Mouse (Mus musculus): ENCODE measurements around the gene Sec23a. TPM values are rescaled to one million over a fixed set of nuclear protein-coding genes. Genes with fewer than 3 reads are reported as not detected.
A peak's percentile ranks its signal among the peaks of the same experiment; 100 is the strongest.
"Not testable (repeated sequence)": the region's sequence is repeated elsewhere in the genome, so short reads cannot be mapped to it uniquely, and the experiment has no call there.

The Sec23a gene
- polyA plus RNA-seq (2014; fragmentation: Nextera tagmentation; extraction: Ambion mirVana): 76.0 and 76.5 TPM in 2 replicates

- no peaks in the 10 kb centered on the region for H3K36me3 ChIP-seq (ENCODE audit: control insufficient read depth, insufficient read depth, low read length)
- H3K27ac ChIP-seq (ENCODE audit: low read depth, low read length): peak within 1 kb of the TSS; percentile 64
- H3K4me1 ChIP-seq (replicated peaks; ENCODE audit: control insufficient read depth, insufficient read depth, low read length): peaks cover 2% of the 10 kb centered on the region; the same call in 1 of the 2 replicates
- H3K4me3 ChIP-seq (ENCODE audit: low read depth, low read length): peak within 1 kb of the TSS; percentile 64
- no peaks in the 10 kb centered on the region for H3K9me3 ChIP-seq (ENCODE audit: control insufficient read depth, low read length)
- DNase-seq (ENCODE audit: low spot score) (peak; percentile 99), ATAC-seq (replicated peaks; ENCODE audit: low FRiP score) (peak; percentile 96)
- peak within 1 kb of the TSS; percentile 77 for H3K9ac ChIP-seq (ENCODE audit: low read length)
- WGBS: under 1% methylated on average over 48 of the region's 48 CpGs
- peak within 1 kb of the TSS; percentile 70 for H3K4me2 ChIP-seq (ENCODE audit: low read depth, low read length, severe bottlenecking)
- no peaks in the 10 kb centered on the region for H3K27me3 ChIP-seq (ENCODE audit: control insufficient read depth, insufficient read depth, low read length)
Observed at GRCm38 (mm10) chr12:59011844-59012709, at the start of gene Sec23a. Gene Sec23a, minus strand, starts transcription at chr12:59012017.

- Histone ChIP-seq H3K4me1 (replicated peaks; ENCODE audit: control insufficient read depth, insufficient read depth, low read length) (peaks cover 3% of the 10 kb centered on the region; the same call in 1 of the 2 replicates), H3K9me3 (ENCODE audit: control insufficient read depth, low read length) (no peaks in the 10 kb centered on the region), H3K36me3 (ENCODE audit: control insufficient read depth, insufficient read depth, low read length) (no peaks in the 10 kb centered on the region), H3K9ac (ENCODE audit: low read length) (peak within 1 kb of the TSS; percentile 83), H3K4me2 (ENCODE audit: low read depth, low read length, severe bottlenecking) (peak within 1 kb of the TSS; percentile 80), H3K27ac (ENCODE audit: low read depth, low read length) (peak within 1 kb of the TSS; percentile 73; the same call in 1 of the 2 replicates), H3K4me3 (ENCODE audit: low read depth, low read length) (peak within 1 kb of the TSS; percentile 80), H3K27me3 (ENCODE audit: control insufficient read depth, insufficient read depth, low read length) (no peaks in the 10 kb centered on the region)
- peak; percentile 98 for ATAC-seq (replicated peaks; ENCODE audit: low FRiP score)
- peak; percentile 88 for DNase-seq (ENCODE audit: low spot score)
- under 1% methylated on average over 49 of the region's 49 CpGs for WGBS
Observed at GRCm38 (mm10) chr12:59060993-59061595, 49.3 kb upstream of the Sec23a start, which contains the start of gene Trappc6b. Gene Trappc6b, minus strand, starts transcription at chr12:59061472.

- Histone ChIP-seq H3K36me3 (ENCODE audit: control insufficient read depth, insufficient read depth, low read length) (no peaks in the 10 kb centered on the region), H3K4me3 (ENCODE audit: low read depth, low read length) (peak overlapping the region; percentile 80), H3K27me3 (ENCODE audit: control insufficient read depth, insufficient read depth, low read length) (no peaks in the 10 kb centered on the region), H3K4me1 (replicated peaks; ENCODE audit: control insufficient read depth, insufficient read depth, low read length) (peaks cover 3% of the 10 kb centered on the region; the same call in 1 of the 2 replicates), H3K9me3 (ENCODE audit: control insufficient read depth, low read length) (no peaks in the 10 kb centered on the region), H3K9ac (ENCODE audit: low read length) (peak overlapping the region; percentile 83), H3K4me2 (ENCODE audit: low read depth, low read length, severe bottlenecking) (peak overlapping the region; percentile 80), H3K27ac (ENCODE audit: low read depth, low read length) (no peak overlapping the region)
- DNase-seq (ENCODE audit: low spot score) (no peak), ATAC-seq (replicated peaks; ENCODE audit: low FRiP score) (no peak)
- 71% methylated on average over 4 of the region's 4 CpGs for WGBS
Observed at GRCm38 (mm10) chr12:59060322-59060721, 48.5 kb upstream of the Sec23a start.

GRCm38 (mm10) chr12:59058242-59058641, 46.4 kb upstream of the Sec23a start:
- H3K4me2 ChIP-seq (ENCODE audit: low read depth, low read length, severe bottlenecking); H3K27ac ChIP-seq (ENCODE audit: low read depth, low read length); ATAC-seq (replicated peaks; ENCODE audit: low FRiP score); H3K27me3 ChIP-seq (ENCODE audit: control insufficient read depth, insufficient read depth, low read length); H3K4me1 ChIP-seq (replicated peaks; ENCODE audit: control insufficient read depth, insufficient read depth, low read length); H3K9ac ChIP-seq (ENCODE audit: low read length); H3K4me3 ChIP-seq (ENCODE audit: low read depth, low read length); H3K9me3 ChIP-seq (ENCODE audit: control insufficient read depth, low read length); DNase-seq (ENCODE audit: low spot score); H3K36me3 ChIP-seq (ENCODE audit: control insufficient read depth, insufficient read depth, low read length): not testable (repeated sequence)
- 85% methylated on average over 5 of the region's 5 CpGs for WGBS

- DNase-seq (ENCODE audit: low spot score) (no peak), ATAC-seq (replicated peaks; ENCODE audit: low FRiP score) (no peak)
- H3K9me3 ChIP-seq (ENCODE audit: control insufficient read depth, low read length): no peaks in the 10 kb centered on the region
- no peak overlapping the region for H3K9ac ChIP-seq (ENCODE audit: low read length)
- H3K4me1 ChIP-seq (replicated peaks; ENCODE audit: control insufficient read depth, insufficient read depth, low read length): peaks cover 3% of the 10 kb centered on the region; the same call in 1 of the 2 replicates
- H3K27ac ChIP-seq (ENCODE audit: low read depth, low read length): no peak overlapping the region
- WGBS: 98% methylated on average over 11 of the region's 11 CpGs
- no peak overlapping the region for H3K4me2 ChIP-seq (ENCODE audit: low read depth, low read length, severe bottlenecking)
- H3K36me3 ChIP-seq (ENCODE audit: control insufficient read depth, insufficient read depth, low read length): no peaks in the 10 kb centered on the region
- H3K4me3 ChIP-seq (ENCODE audit: low read depth, low read length): no peak overlapping the region
- H3K27me3 ChIP-seq (ENCODE audit: control insufficient read depth, insufficient read depth, low read length): no peaks in the 10 kb centered on the region
Observed at GRCm38 (mm10) chr12:59056222-59056621, 44.4 kb upstream of the Sec23a start.

- ATAC-seq (replicated peaks; ENCODE audit: low FRiP score) (no peak), DNase-seq (ENCODE audit: low spot score) (no peak)
- Histone ChIP-seq H3K36me3 (ENCODE audit: control insufficient read depth, insufficient read depth, low read length) (no peaks in the 10 kb centered on the region), H3K4me1 (replicated peaks; ENCODE audit: control insufficient read depth, insufficient read depth, low read length) (peaks cover 3% of the 10 kb centered on the region; the same call in 1 of the 2 replicates), H3K9me3 (ENCODE audit: control insufficient read depth, low read length) (no peaks in the 10 kb centered on the region), H3K27ac (ENCODE audit: low read depth, low read length) (no peak overlapping the region), H3K4me3 (ENCODE audit: low read depth, low read length) (no peak overlapping the region), H3K27me3 (ENCODE audit: control insufficient read depth, insufficient read depth, low read length) (no peaks in the 10 kb centered on the region), H3K9ac (ENCODE audit: low read length) (no peak overlapping the region), H3K4me2 (ENCODE audit: low read depth, low read length, severe bottlenecking) (no peak overlapping the region)
- WGBS: 88% methylated on average over 4 of the region's 4 CpGs
Observed at GRCm38 (mm10) chr12:59055196-59055850, 43.5 kb upstream of the Sec23a start.

- no peaks in the 10 kb centered on the region; the same call in 1 of the 2 replicates for H3K36me3 ChIP-seq (ENCODE audit: control insufficient read depth, insufficient read depth, low read length)
- no peak overlapping the region for H3K4me3 ChIP-seq (ENCODE audit: low read depth, low read length)
- no peaks in the 10 kb centered on the region for H3K4me1 ChIP-seq (replicated peaks; ENCODE audit: control insufficient read depth, insufficient read depth, low read length)
- H3K27me3 ChIP-seq (ENCODE audit: control insufficient read depth, insufficient read depth, low read length): no peaks in the 10 kb centered on the region
- no peak for ATAC-seq (replicated peaks; ENCODE audit: low FRiP score)
- no peak for DNase-seq (ENCODE audit: low spot score)
- H3K27ac ChIP-seq (ENCODE audit: low read depth, low read length): no peak overlapping the region
- H3K9ac ChIP-seq (ENCODE audit: low read length): no peak overlapping the region
- H3K9me3 ChIP-seq (ENCODE audit: control insufficient read depth, low read length): no peaks in the 10 kb centered on the region
- H3K4me2 ChIP-seq (ENCODE audit: low read depth, low read length, severe bottlenecking): no peak overlapping the region
Observed at GRCm38 (mm10) chr12:59053976-59054375, 42.2 kb upstream of the Sec23a start.

GRCm38 (mm10) chr12:59053166-59053565, 41.3 kb upstream of the Sec23a start:
- Histone ChIP-seq H3K9me3 (ENCODE audit: control insufficient read depth, low read length) (no peaks in the 10 kb centered on the region), H3K36me3 (ENCODE audit: control insufficient read depth, insufficient read depth, low read length) (no peaks in the 10 kb centered on the region; the same call in 1 of the 2 replicates), H3K4me3 (ENCODE audit: low read depth, low read length) (no peak overlapping the region), H3K27me3 (ENCODE audit: control insufficient read depth, insufficient read depth, low read length) (no peaks in the 10 kb centered on the region), H3K4me1 (replicated peaks; ENCODE audit: control insufficient read depth, insufficient read depth, low read length) (no peaks in the 10 kb centered on the region), H3K4me2 (ENCODE audit: low read depth, low read length, severe bottlenecking) (no peak overlapping the region), H3K9ac (ENCODE audit: low read length) (no peak overlapping the region), H3K27ac (ENCODE audit: low read depth, low read length) (no peak overlapping the region)
- no peak for ATAC-seq (replicated peaks; ENCODE audit: low FRiP score)
- DNase-seq (ENCODE audit: low spot score): no peak
- 89% methylated on average over 5 of the region's 5 CpGs for WGBS

All from forebrain, embryonic 11.5 days (tissue).